Mouse (Mus musculus): ENCODE data around the gene Foxk2. TPM values are rescaled to one million over a fixed set of nuclear protein-coding genes. Genes with fewer than 3 reads are reported as not detected.

Gene Foxk2
- 5.5 and 6.2 TPM in 2 replicates for polyA plus RNA-seq (2015; fragmentation: Nextera tagmentation; extraction: Ambion mirVana)

DNA sequence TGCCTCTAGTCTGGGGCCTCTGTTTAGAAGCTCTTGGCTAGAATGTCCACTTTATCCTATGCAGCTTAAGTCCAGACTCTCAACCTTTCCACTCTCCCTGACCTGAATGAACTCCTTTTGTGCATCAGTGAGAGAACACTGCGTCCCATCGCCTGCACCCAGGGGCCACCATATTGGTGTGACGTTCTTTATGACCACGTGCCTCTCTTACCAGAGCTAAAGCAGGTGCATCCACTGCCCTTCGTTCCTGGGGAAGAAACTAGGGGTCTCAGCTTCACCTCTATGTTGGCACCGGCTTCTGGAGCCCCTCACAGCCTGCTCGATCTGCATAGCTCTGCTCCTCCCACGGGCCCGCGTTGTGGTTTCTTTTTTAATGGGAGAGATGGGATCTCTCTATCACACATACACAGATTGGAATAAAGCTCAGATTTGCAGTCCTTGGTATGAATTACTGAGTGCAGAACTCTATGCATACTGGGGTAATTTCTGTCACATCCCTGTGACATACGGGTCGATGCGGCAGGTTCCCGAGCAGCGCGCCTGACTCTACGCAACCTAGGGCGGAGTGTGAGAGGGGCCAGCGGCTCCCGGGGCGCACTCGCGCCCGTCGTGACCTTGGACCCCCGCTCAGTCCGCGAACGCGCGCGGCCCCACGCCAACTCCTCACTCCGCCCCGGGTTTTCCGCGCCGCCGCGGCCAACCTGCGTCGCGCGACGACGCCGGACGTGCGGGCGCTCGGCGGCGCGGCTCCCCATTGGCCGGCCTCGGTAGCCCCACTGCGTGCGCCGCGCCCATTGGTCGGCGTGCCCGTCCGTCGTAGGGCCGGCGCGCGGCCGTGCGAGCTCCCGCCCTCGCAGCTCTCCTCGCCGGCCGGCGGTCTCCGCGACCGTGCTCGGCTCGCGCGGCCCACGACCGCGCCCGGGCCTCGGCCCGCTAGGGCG, at the start of gene Foxk2:
TSS of gene Foxk2 (plus strand) at position 831 of the 941 bp plus-strand sequence.
- H3K4me1 ChIP-seq (replicated peaks; ENCODE audit: insufficient read depth, low read length): peaks cover 18% of the 10 kb centered on the region; the same call in 1 of the 2 replicates
- no peak for TF ChIP-seq CTCF (IDR thresholded peaks at IDR 0.05; ENCODE audit: low read depth)
- peak; percentile 94 for DNase-seq (ENCODE audit: low spot score)
- H3K4me3 ChIP-seq (replicated peaks; ENCODE audit: low read depth, low read length): peak within 1 kb of the TSS; percentile 91
- peak; percentile 98 for ATAC-seq (replicated peaks; ENCODE audit: low FRiP score, low read depth)
- peaks cover 17% of the 10 kb centered on the region; the same call in 1 of the 2 replicates for H3K36me3 ChIP-seq (ENCODE audit: insufficient read depth, low read length)
- no peaks in the 10 kb centered on the region for H3K27me3 ChIP-seq (ENCODE audit: insufficient read depth, low read length)
- whole genome bisulfite sequencing: under 1% methylated on average over 91 of the region's 91 CpGs
- peak within 1 kb of the TSS; percentile 87 for H3K4me2 ChIP-seq (ENCODE audit: low read length)
- peak within 1 kb of the TSS; percentile 97 for H3K9ac ChIP-seq (ENCODE audit: low read depth, low read length)
- H3K9me3 ChIP-seq (replicated peaks; ENCODE audit: low read length): no peaks in the 10 kb centered on the region
- H3K27ac ChIP-seq: peak within 1 kb of the TSS; percentile 86

- Histone ChIP-seq H3K27ac (no peak overlapping the region), H3K4me2 (ENCODE audit: low read length) (no peak overlapping the region), H3K4me3 (replicated peaks; ENCODE audit: low read depth, low read length) (no peak overlapping the region), H3K36me3 (ENCODE audit: insufficient read depth, low read length) (peaks cover 36% of the 10 kb centered on the region), H3K4me1 (replicated peaks; ENCODE audit: insufficient read depth, low read length) (no peaks in the 10 kb centered on the region), H3K9me3 (replicated peaks; ENCODE audit: low read length) (no peaks in the 10 kb centered on the region), H3K27me3 (ENCODE audit: insufficient read depth, low read length) (no peaks in the 10 kb centered on the region), H3K9ac (ENCODE audit: low read depth, low read length) (no peak overlapping the region)
- DNase-seq (ENCODE audit: low spot score) (no peak), ATAC-seq (replicated peaks; ENCODE audit: low FRiP score, low read depth) (no peak)
- 83% methylated on average over 3 of the region's 3 CpGs for WGBS
- no peak for TF ChIP-seq CTCF (IDR thresholded peaks at IDR 0.05; ENCODE audit: low read depth)
Measured at GRCm38 (mm10) chr11:121216831-121217230, 43.0 kb upstream of the Foxk2 start.

- Histone ChIP-seq H3K9me3 (replicated peaks; ENCODE audit: low read length) (no peaks in the 10 kb centered on the region), H3K36me3 (ENCODE audit: insufficient read depth, low read length) (peaks cover 60% of the 10 kb centered on the region), H3K4me1 (replicated peaks; ENCODE audit: insufficient read depth, low read length) (no peaks in the 10 kb centered on the region), H3K4me2 (ENCODE audit: low read length) (no peak overlapping the region), H3K9ac (ENCODE audit: low read depth, low read length) (no peak overlapping the region), H3K27me3 (ENCODE audit: insufficient read depth, low read length) (no peaks in the 10 kb centered on the region), H3K27ac (no peak overlapping the region), H3K4me3 (replicated peaks; ENCODE audit: low read depth, low read length) (no peak overlapping the region)
- ATAC-seq (replicated peaks; ENCODE audit: low FRiP score, low read depth) (no peak), DNase-seq (ENCODE audit: low spot score) (no peak)
- 86% methylated on average over 11 of the region's 11 CpGs for WGBS
- TF ChIP-seq CTCF (IDR thresholded peaks at IDR 0.05; ENCODE audit: low read depth): no peak
Measured at GRCm38 (mm10) chr11:121219776-121220175, 40.0 kb upstream of the Foxk2 start.

DNA sequence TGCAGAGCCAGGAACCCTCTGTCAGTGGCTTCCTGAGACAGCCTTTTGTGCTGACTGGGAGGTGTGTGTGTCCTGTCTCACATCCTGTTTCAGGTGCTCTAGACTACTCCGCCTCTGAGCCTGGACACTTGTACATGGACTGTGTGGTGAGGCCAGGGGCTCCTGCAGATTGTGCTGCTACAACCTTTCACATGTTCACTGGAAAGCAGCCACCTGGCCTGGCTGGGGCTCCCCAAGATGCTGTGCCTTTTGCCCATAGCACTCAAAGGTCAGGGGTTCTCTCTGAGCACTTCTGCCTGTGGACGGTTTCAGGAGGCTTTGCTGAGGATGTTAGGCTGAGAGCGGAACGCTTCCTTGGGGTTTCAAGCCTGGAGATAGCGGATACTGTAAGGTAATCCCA, 39.0 kb upstream of the Foxk2 start:
- Histone ChIP-seq H3K9me3 (replicated peaks; ENCODE audit: low read length) (no peaks in the 10 kb centered on the region), H3K4me3 (replicated peaks; ENCODE audit: low read depth, low read length) (no peak overlapping the region), H3K4me1 (replicated peaks; ENCODE audit: insufficient read depth, low read length) (no peaks in the 10 kb centered on the region), H3K27me3 (ENCODE audit: insufficient read depth, low read length) (no peaks in the 10 kb centered on the region), H3K4me2 (ENCODE audit: low read length) (no peak overlapping the region), H3K27ac (no peak overlapping the region), H3K36me3 (ENCODE audit: insufficient read depth, low read length) (peaks cover 67% of the 10 kb centered on the region), H3K9ac (ENCODE audit: low read depth, low read length) (no peak overlapping the region)
- ATAC-seq (replicated peaks; ENCODE audit: low FRiP score, low read depth) (no peak), DNase-seq (ENCODE audit: low spot score) (no peak)
- 85% methylated on average over 5 of the region's 5 CpGs for WGBS
- no peak for TF ChIP-seq CTCF (IDR thresholded peaks at IDR 0.05; ENCODE audit: low read depth)

DNA sequence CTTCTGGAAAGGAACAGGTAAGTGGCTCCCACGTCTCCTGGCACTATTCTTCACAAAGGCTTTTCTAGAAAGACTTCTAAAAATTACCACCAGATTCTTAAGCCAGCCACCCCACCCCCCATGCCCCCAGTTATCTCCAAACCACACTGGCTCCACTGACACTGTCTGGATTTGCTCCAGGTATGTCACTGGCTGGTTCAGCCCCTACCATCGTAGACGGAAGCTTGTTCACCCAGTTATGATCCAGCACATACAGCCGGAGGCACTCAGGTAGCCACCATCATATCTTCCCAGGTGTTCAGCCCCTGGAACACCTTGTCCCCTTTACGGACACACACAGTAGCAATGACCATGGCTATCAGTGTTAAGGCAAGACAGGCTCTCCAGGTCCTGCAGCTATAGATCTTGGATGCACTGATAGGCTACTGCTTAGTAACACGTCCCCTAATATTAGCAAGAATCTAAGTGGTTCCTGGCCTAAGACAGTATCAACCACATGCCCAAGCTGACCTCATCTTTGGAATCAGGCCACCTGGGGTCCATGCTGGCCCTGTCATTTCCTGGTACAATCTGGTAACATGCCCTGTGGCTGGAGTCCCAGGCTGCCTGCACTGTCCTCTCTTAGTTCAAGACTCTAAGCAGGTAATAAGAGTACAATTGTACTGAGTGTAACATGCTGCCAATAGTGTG, 38.3 kb upstream of the Foxk2 start:
- TF ChIP-seq CTCF (IDR thresholded peaks at IDR 0.05; ENCODE audit: low read depth): no peak
- H3K36me3 ChIP-seq (ENCODE audit: insufficient read depth, low read length): peaks cover 67% of the 10 kb centered on the region

More for the DNA sequence above, 38.3 kb upstream of the Foxk2 start:
- ATAC-seq (replicated peaks; ENCODE audit: low FRiP score, low read depth) (no peak), DNase-seq (ENCODE audit: low spot score) (no peak)
- no peak overlapping the region for H3K4me3 ChIP-seq (replicated peaks; ENCODE audit: low read depth, low read length)
- H3K4me2 ChIP-seq (ENCODE audit: low read length): no peak overlapping the region
- H3K9me3 ChIP-seq (replicated peaks; ENCODE audit: low read length): no peaks in the 10 kb centered on the region
- no peak overlapping the region for H3K27ac ChIP-seq
- no peaks in the 10 kb centered on the region for H3K4me1 ChIP-seq (replicated peaks; ENCODE audit: insufficient read depth, low read length)
- no peak overlapping the region for H3K9ac ChIP-seq (ENCODE audit: low read depth, low read length)
- WGBS: 88% methylated on average over 6 of the region's 6 CpGs
- H3K27me3 ChIP-seq (ENCODE audit: insufficient read depth, low read length): no peaks in the 10 kb centered on the region
